13 mouse cellular contexts compared by ENCODE assay signal in genomic region chr3:51230886-51231285, GRCm38 (mm10). TPM values are rescaled to one million over a fixed set of nuclear protein-coding genes. Genes with fewer than 3 reads are reported as not detected.
DNase-seq lines count a peak whose midpoint lies in the region; ATAC-seq and TF ChIP-seq lines count a peak whose summit lies in the region.
"Had no signal": no experiment of that assay in that cellular context is flagged by ENCODE, and none has a peak within 500 bp of the region (broad histone marks: within the 10 kb centered on the region; RNA-seq: fewer than 3 reads in every experiment).

No protein-coding gene starts in this region.

- peak overlapping the region; percentile 54 for H3K4me3 ChIP-seq in erythroblast, embryonic 14.5 days (replicated peaks)
- H3K4me3 ChIP-seq in heart, postnatal 0 days (ENCODE audit: low read depth, low read length), result no peak overlapping the region
- H3K4me3 ChIP-seq in G1E (ENCODE audit: low read depth, low read length), result peak overlapping the region; percentile 25; the same call in 1 of the 2 replicates
- peak overlapping the region; percentile 35 for H3K4me3 ChIP-seq in liver, embryonic 15.5 days (replicated peaks)
- H3K4me3 ChIP-seq: hindbrain, embryonic 15.5 days; kidney, embryonic 15.5 days; midbrain, embryonic 13.5 days had no signal

- no peak for DNase-seq in heart, postnatal 0 days (ENCODE audit: low spot score)
- DNase-seq in heart, adult 18-20 months, result no peak
- no peak for DNase-seq in G1E (ENCODE audit: low spot score)
- no peak for DNase-seq in frontal cortex, postnatal 36 days (ENCODE audit: low spot score in 2 of 2)
- DNase-seq: cerebellum, adult 18-20 months; lung, postnatal 14 days had no signal

- WGBS in heart, postnatal 0 days, result 64% methylated on average over 5 of the region's 5 CpGs
- WGBS in liver, embryonic 15.5 days (ENCODE audit: insufficient replicate concordance), result 19% methylated on average over 5 of the region's 5 CpGs

- no peaks in the 10 kb centered on the region for H3K27me3 ChIP-seq in erythroblast, embryonic 14.5 days (ENCODE audit: control insufficient read depth)
- H3K27me3 ChIP-seq in heart, postnatal 0 days (ENCODE audit: control insufficient read depth, insufficient read depth, low read length), result no peaks in the 10 kb centered on the region
- no peaks in the 10 kb centered on the region for H3K27me3 ChIP-seq in G1E (ENCODE audit: insufficient read depth, low read length)
- H3K27me3 ChIP-seq in liver, embryonic 15.5 days, result no peaks in the 10 kb centered on the region
- H3K27me3 ChIP-seq: hindbrain, embryonic 15.5 days; kidney, embryonic 15.5 days; midbrain, embryonic 13.5 days had no signal

- H3K4me1 ChIP-seq in erythroblast, embryonic 14.5 days (ENCODE audit: control insufficient read depth), result peaks cover 96% of the 10 kb centered on the region
- H3K4me1 ChIP-seq in heart, postnatal 0 days (ENCODE audit: control insufficient read depth, insufficient read depth), result peaks cover 38% of the 10 kb centered on the region
- H3K4me1 ChIP-seq in G1E (ENCODE audit: insufficient read depth, low read depth, low read length), result peaks cover 86% of the 10 kb centered on the region
- peaks cover 97% of the 10 kb centered on the region for H3K4me1 ChIP-seq in liver, embryonic 15.5 days (replicated peaks)

- no peak overlapping the region for H3K4me2 ChIP-seq in heart, postnatal 0 days (ENCODE audit: low read depth, low read length)
- H3K4me2 ChIP-seq in liver, embryonic 15.5 days, result peak overlapping the region; percentile 92
- H3K4me2 ChIP-seq: hindbrain, embryonic 15.5 days; kidney, embryonic 15.5 days; midbrain, embryonic 13.5 days had no signal

- no peak for TF ChIP-seq CTCF in heart, postnatal 0 days (IDR thresholded peaks at IDR 0.05; ENCODE audit: low read depth)
- no peak for TF ChIP-seq CTCF in G1E (IDR thresholded peaks at IDR 0.05; ENCODE audit: low read depth, low read length)

- TF ChIP-seq EP300 in heart, postnatal 0 days (IDR thresholded peaks at IDR 0.05; ENCODE audit: low read depth), result no peak

- H3K9ac ChIP-seq in heart, postnatal 0 days (replicated peaks; ENCODE audit: low read depth, low read length), result no peak overlapping the region
- peak overlapping the region; percentile 49 for H3K9ac ChIP-seq in liver, embryonic 15.5 days
- H3K9ac ChIP-seq: hindbrain, embryonic 15.5 days; kidney, embryonic 15.5 days; midbrain, embryonic 13.5 days had no signal

- peaks cover 83% of the 10 kb centered on the region for H3K36me3 ChIP-seq in erythroblast, embryonic 14.5 days (ENCODE audit: control insufficient read depth)
- H3K36me3 ChIP-seq in heart, postnatal 0 days (replicated peaks; ENCODE audit: control insufficient read depth, insufficient read depth, low read length), result no peaks in the 10 kb centered on the region
- peaks cover 54% of the 10 kb centered on the region for H3K36me3 ChIP-seq in G1E (replicated peaks)
- peaks cover 37% of the 10 kb centered on the region for H3K36me3 ChIP-seq in liver, embryonic 15.5 days (replicated peaks)
- H3K36me3 ChIP-seq: hindbrain, embryonic 15.5 days; kidney, embryonic 15.5 days; midbrain, embryonic 13.5 days had no signal

- ATAC-seq in erythroblast, adult 5-6 weeks (replicated peaks; ENCODE audit: low FRiP score, poor library complexity, severe bottlenecking), result no peak
- ATAC-seq in heart, postnatal 0 days (ENCODE audit: insufficient read depth, low read depth), result no peak
- no peak for ATAC-seq in G1E (ENCODE audit: extremely low read depth, insufficient number of reproducible peaks, low FRiP score, poor library complexity, severe bottlenecking)
- 0 out of 2 replicates have a peak, but pooled peaks have one; percentile 9 for ATAC-seq in liver, embryonic 15.5 days (ENCODE audit: insufficient read depth)
- ATAC-seq in CD4-positive, CD25-positive, alpha-beta regulatory T cell, adult 4 months, result no peak
- ATAC-seq: midbrain, embryonic 13.5 days had no signal

- no peaks in the 10 kb centered on the region for H3K9me3 ChIP-seq in erythroblast, embryonic 14.5 days (ENCODE audit: control insufficient read depth, low read length)
- H3K9me3 ChIP-seq in heart, postnatal 0 days (replicated peaks; ENCODE audit: control insufficient read depth, low read length), result no peaks in the 10 kb centered on the region
- no peaks in the 10 kb centered on the region for H3K9me3 ChIP-seq in G1E (replicated peaks)
- H3K9me3 ChIP-seq in liver, embryonic 15.5 days (replicated peaks), result no peaks in the 10 kb centered on the region
- H3K9me3 ChIP-seq: hindbrain, embryonic 15.5 days; kidney, embryonic 15.5 days; midbrain, embryonic 13.5 days had no signal

- H3K27ac ChIP-seq in heart, postnatal 0 days (ENCODE audit: low read depth), result peak overlapping the region; percentile 69
- peak overlapping the region; percentile 99 for H3K27ac ChIP-seq in liver, embryonic 15.5 days (replicated peaks)
- H3K27ac ChIP-seq: hindbrain, embryonic 15.5 days; kidney, embryonic 15.5 days; midbrain, embryonic 13.5 days had no signal

RNA-seq across cellular contexts. Expression of gene Noct, which starts 6.6 kb away (rescaled TPM):
- 4.8 and 6.1 TPM in 2 replicates for polyA plus RNA-seq in erythroblast, embryonic 14.5 days (2012)
- 39.6 and 43.5 TPM in 2 replicates for total RNA-seq in erythroblast, adult 5-6 weeks (2015; ENCODE audit: low replicate concordance)
- 27.3 and 31.4 TPM in 2 replicates for total RNA-seq in erythroblast, adult 5-6 weeks (2017; ENCODE audit: low replicate concordance)
- 28.1 and 35.6 TPM in 2 replicates for total RNA-seq in heart, postnatal 0 days (2014; rRNA removed; ENCODE audit: low replicate concordance)
- 8.5 and 11.9 TPM in 2 replicates for polyA plus RNA-seq in heart, postnatal 0 days (2015; fragmentation: Nextera tagmentation; extraction: Ambion mirVana)
- 10 to 100 TPM; 42.3 to 52.1 TPM for total RNA-seq in heart, adult 18-20 months (2021)
- 24.4 and 27.5 TPM in 2 replicates for total RNA-seq in G1E (2014; fragmentation: Nextera tagmentation)
- total RNA-seq in G1E (2017), result 11.4 and 11.7 TPM in 2 replicates
- 18.5 and 25.3 TPM in 2 replicates for polyA plus RNA-seq in G1E (2012)
- 22.0 and 24.2 TPM in 2 replicates for polyA plus RNA-seq in liver, embryonic 15.5 days (2015; fragmentation: Nextera tagmentation; extraction: Ambion mirVana)
- polyA plus RNA-seq in CD4-positive, CD25-positive, alpha-beta regulatory T cell, adult 4 months (2017; shearing (Covaris generic)), result 1 to 10 TPM; 3.3 to 4.4 TPM
